Mouse (Mus musculus) forelimb bud, embryonic 11.5 days (tissue): ENCODE data around the gene Tarbp2.

Source experiments
- DNase-seq: peaks from one replicate; pipeline ENCODE4 v3.0.0-alpha.2; 2012; ENCODE audit warnings: low read depth, low spot score

Gene Tarbp2

DNA sequence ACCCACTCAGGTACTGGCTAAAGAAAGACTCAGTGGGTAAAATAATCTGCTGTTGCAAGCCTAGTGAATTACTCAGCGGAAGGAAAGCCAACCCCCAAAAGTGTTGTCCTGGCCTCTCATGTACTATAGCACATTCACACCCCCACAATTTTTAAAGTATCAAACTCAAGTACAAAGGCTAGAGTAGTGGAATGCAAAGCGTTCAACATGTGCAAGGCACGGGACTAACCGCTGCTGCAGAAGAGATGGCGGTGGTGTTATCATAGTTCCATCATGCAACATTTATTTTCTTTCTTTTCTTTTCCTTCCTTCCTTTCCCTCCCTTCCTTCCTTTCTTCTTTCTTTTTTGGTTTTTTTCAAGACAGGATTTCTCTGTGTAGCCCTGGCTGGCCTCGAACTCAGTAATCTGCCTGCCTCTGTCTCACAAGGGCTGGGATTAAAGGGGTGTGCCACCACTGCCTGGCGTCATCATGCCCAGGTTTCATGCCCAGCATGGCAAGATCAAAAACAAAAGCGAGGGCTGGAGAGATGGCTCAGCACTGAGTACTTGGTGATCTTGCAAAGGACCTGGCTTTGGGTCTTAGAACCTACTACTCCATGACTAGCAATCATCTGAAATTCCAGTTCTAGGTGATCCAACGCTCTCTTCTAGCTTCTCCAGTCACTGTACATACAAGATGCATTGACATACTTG, 12.1 kb upstream of the Tarbp2 start:
- DNase-seq = no peak

DNA sequence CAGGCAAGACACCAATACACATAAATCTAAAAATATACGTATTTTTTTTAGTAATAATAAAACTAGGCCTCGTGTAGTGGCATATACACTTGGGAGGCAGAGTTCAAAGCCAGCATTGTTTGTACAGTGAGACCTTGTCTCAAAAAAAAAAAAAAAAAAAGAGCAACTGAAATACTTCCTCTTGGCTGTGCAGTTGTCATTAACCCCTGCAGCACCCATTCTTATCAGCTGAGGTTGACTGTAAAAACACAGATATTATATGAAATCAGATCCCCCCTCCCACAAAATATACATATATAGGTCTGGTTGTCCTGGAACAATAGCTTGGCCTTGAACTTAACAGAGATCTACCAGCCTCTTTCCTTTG, 11.5 kb upstream of the Tarbp2 start:
- DNase-seq = no peak

- no peak for DNase-seq
These were observed 11.1 kb upstream of the Tarbp2 start for GRCm38 (mm10) chr15:102506864-102507263.

- no peak for DNase-seq
These were observed 10.4 kb upstream of the Tarbp2 start for GRCm38 (mm10) chr15:102507561-102507960.

DNA sequence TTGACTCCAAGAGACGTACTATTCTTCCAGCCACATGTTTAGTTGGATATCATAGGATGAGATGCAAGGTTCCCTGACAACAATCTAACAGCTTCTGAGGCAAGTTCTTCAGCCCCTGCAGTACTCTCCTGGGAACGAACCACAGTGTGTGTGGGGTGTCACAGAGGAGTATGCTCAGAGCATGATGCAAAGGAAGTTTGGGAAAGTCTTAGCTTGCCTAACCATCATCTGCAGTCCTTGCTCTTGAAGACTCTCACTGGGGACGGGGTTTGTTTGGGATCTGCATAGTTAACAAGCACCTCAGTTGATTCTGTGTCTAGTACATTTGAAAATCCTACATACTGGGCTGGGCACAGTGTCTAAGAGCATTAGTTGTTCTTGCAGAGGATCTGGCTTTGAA, 9.7 kb upstream of the Tarbp2 start:
- DNase-seq = no peak

DNA sequence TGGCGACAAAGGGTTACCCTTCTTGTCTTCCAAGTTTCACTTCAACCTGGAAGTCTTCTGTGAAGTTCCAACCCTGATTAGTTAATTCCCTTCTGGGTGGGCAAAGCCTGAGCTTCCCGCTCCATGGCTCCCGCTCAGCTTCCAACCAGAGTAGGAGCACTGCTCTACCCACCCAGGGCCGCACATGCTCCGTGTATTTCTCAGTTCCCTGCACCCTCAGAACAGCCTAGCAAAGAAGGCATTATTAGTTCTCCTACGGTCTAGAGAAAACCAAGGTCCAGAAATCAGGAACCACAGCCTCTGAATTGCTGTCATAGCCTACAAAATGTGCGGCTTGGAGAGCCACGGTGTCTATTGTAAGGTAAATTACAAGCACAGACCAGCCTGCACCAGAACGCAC, 7.9 kb upstream of the Tarbp2 start:
- no peak for DNase-seq

DNA sequence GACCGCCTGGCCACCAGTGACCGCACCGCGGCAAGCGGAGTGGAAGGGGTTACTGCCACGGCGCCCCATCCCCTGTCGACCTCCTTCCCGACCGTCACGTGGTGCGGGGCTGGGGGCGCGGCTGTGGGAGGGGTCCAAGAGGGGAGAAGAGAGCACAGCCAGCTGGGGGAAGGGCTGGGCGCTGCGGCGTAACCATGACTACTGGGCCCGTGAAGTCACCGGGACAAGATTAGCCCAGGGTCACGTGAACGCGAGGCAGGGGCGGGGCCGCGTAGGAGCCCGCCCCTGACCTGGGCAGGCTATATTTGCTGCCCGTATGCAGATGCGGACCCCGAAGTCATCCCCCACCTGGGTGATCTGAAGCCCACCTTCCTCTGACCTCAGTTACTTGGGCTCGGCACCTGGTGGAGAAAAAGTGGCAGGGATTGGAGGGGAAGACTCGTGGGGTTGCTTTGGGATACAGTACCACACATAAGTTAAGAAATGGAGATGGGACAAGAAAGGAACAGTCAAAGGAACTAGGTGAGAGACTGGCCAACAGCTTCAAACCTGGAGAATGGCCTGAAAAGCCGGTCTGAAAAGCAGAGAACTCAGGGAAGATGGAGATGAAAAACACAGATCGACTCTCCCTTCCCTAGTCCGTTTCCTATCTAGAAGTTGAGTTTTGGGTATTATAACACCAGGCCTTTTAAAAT, 7.3 kb upstream of the Tarbp2 start:
- peak; percentile 94 for DNase-seq

GRCm38 (mm10) chr15:102511285-102511833, 6.6 kb upstream of the Tarbp2 start:
- DNase-seq = no peak

DNA sequence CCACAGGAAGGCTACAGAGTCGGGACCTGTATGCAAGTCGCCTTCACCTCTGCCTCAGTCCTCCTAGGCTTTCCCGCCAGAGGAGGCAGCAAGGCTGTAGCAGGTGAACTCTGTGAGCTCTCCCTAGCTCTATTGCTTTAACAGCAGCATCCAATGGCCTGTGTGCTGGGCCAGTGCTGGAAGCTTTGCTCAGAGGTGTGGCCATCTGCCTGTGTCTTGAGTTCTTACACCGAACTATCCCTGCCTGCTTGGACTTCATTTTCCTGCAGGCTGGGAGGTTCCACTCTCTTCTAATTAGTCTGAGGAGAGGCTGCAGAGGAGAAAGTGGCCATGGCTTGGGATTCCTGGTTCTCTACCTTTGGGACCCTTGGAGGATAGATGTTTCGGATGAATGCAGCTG, 6.0 kb upstream of the Tarbp2 start:
- no peak for DNase-seq

- DNase-seq = no peak
These were observed 5.5 kb upstream of the Tarbp2 start for GRCm38 (mm10) chr15:102512471-102512870.

DNA sequence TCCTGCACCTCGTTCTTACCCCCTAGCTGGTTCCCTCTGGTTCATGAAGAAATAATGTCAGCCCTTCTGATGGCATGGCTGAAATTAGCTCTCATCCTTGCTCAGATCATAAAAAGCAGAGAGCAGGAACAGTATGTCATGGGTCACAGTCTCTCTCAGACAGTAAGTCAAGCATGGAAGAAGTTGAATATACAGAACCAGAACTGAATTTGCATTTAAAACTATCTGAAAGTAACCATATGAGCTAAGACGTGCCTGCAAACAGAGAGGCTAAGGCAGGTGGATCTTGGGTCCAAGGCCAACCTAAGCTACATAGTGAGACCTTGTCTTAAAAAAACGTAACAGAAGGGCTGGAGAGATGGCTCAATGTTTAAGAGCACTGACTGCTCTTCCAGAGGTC, 5.0 kb upstream of the Tarbp2 start:
- no peak for DNase-seq

DNA sequence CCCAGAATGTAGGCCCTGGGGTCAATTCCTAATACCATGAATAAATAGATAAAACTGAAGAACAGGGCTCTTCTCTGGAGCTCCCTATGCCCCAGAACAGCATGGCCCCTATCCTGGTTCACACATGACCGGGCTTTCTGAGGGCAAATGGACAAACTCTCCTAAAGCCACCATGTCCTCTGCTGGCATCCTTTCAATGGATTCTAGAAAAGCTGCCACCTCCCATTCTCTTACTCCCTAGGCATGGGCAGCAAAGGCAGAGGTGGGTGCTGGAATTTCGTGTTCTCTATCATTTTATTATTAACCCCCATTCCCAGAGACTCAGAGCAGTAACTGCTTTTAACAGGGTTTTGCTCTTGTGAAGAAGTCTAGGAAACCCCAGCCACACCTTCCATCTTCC, 2.7 kb upstream of the Tarbp2 start:
- DNase-seq = no peak

DNA sequence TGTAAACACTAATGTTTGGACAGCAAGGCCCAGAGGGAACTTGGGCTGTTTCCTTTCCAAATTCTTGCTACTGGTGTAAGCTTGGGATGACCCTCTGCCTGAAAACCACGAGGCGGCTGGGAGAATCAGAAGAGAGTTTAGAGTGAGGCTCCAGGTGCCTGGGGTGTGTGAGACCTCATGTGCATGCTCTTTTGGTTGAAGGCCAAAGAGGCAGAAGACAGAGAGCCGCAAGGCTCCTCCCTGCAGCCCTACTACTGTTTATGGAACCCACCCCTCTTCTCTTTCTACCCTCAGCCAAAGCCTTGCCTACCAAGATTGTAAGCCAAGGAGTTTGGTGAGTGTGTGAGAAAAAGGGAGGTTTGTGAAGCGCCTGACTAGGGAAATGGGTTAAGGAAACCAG, 2.2 kb upstream of the Tarbp2 start:
- no peak for DNase-seq

DNA sequence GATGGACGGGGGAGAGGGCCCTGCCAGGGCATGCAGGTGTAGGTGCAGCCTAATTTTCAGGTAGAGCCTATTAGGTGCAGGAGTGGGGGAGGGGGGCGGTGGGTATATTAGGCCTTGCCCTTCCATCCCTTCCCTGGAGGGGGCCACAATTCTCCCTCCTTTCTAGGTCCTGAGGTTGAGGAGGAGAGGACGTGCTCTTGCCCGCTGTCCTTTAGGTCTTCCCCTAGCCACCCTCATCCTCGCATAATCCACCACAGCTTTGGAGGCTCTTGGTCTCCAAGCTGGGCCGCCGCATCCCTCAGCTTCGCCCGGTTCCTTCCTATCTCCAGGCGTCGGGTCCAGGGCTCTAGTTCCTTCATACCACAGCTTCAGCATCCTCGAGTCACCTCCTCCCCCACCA, 1.7 kb upstream of the Tarbp2 start:
- no peak for DNase-seq

GRCm38 (mm10) chr15:102516728-102517404, 1.1 kb upstream of the Tarbp2 start, which contains the start of gene Map3k12:
Gene Map3k12, minus strand, starts transcription at chr15:102517064.
- DNase-seq = peak; percentile 47

- no peak for DNase-seq
These were observed 389 bp upstream of the Tarbp2 start for GRCm38 (mm10) chr15:102517631-102517975.

GRCm38 (mm10) chr15:102518859-102519201, 838 bp downstream of the Tarbp2 start:
- no peak for DNase-seq

GRCm38 (mm10) chr15:102519211-102520141, 1.5 kb downstream of the Tarbp2 start:
- no peak for DNase-seq

DNA sequence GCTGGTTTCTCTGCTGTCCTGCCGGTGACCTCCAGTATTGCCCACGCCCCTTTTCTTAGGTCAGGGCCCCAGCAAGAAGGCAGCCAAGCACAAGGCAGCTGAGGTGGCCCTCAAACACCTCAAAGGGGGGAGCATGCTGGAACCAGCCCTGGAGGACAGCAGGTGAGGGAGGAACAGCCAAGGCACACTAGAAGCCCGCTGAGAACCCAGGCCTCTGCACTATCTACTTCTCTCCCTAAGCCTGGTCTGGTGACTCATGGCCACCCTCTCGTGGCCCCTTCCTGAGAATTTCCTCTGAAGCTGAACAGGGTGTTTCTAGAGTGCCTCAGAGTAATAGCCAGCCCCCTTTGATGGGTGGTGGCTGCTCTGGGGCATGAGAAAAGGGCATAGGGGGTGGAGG, 2.4 kb downstream of the Tarbp2 start:
- no peak for DNase-seq

GRCm38 (mm10) chr15:102521480-102521879, 3.5 kb downstream of the Tarbp2 start:
- no peak for DNase-seq

- peak; percentile 83 for DNase-seq
These were observed 7.0 kb downstream of the Tarbp2 start, which contains the start of gene Npff for GRCm38 (mm10) chr15:102524892-102525485. Gene Npff, minus strand, starts transcription at chr15:102524942.
